Mouse (Mus musculus) spleen, adult 2 months (tissue): ENCODE measurements around the gene Nek11. TPM values are rescaled to one million over a fixed set of nuclear protein-coding genes. Genes with fewer than 3 reads are reported as not detected.

Experiments used
- DNase-seq, 2 experiments: peaks; one replicate each; pipeline versions ENCODE4 v3.0.0 to v3.0.0-alpha.2; 2012 to 2021; ENCODE audit warnings: low spot score in 2 of 2, low read depth in 1 of 2
- H3K27ac ChIP-seq: fragments of 200-500 bp; 2 replicates; pipeline ENCODE4 v1.5.1; 2012; ENCODE audit warnings: low read length, inconsistent platforms; ENCODE audit not compliant: insufficient read depth
- H3K27me3 ChIP-seq: fragments of 200-500 bp; 2 replicates; pipeline ENCODE4 v1.6.1; 2012; ENCODE audit warnings: mild to moderate bottlenecking, moderate library complexity, low read length, inconsistent platforms; ENCODE audit not compliant: control insufficient read depth, insufficient read depth
- H3K36me3 ChIP-seq: fragments of 200-500 bp; 2 replicates; pipeline ENCODE4 v1.6.1; 2012; ENCODE audit warnings: mild to moderate bottlenecking, low read length, inconsistent platforms; ENCODE audit not compliant: control insufficient read depth, insufficient read depth
- H3K4me1 ChIP-seq: fragments of 200-500 bp; 2 replicates; pipeline ENCODE4 v1.6.1; 2011; ENCODE audit warnings: inconsistent platforms; ENCODE audit not compliant: control insufficient read depth, insufficient read depth, insufficient read length
- H3K4me3 ChIP-seq: fragments of 200-500 bp; 2 replicates; pipeline ENCODE4 v1.5.1; 2011; ENCODE audit warnings: mild to moderate bottlenecking, inconsistent platforms; ENCODE audit not compliant: insufficient read depth, insufficient read length; ENCODE audit errors: extremely low read depth
- CTCF ChIP-seq: fragments of 200-500 bp; IDR thresholded peaks from 2 replicates; pipeline ENCODE4 v1.5.1; 2011; ENCODE audit warnings: mild to moderate bottlenecking, inconsistent platforms; ENCODE audit not compliant: insufficient read depth, insufficient read length, insufficient replicate concordance; ENCODE audit errors: extremely low read depth
- POLR2A ChIP-seq: fragments of 200-500 bp; IDR thresholded peaks from 2 replicates; pipeline ENCODE4 v1.6.1; 2011; ENCODE audit warnings: low read depth, low read length, inconsistent platforms
- WGBS: fragments of 180-500 bp; shearing (Covaris S2); methylation state at CpG from one replicate; pipeline ENCODE4 v1.1.7; 2018; 5-methylcytosine and 5-hydroxymethylcytosine counted together
- polyA plus RNA-seq: library from polyadenylated mRNA; depleted of rRNA; stranded (reverse); fragments of >200 nt; gene quantifications from 2 replicates; pipeline ENCODE4 v1.2.3, GENCODE M21; 2012

Gene Nek11
- polyA plus RNA-seq, 1 experiment, result not detected

- no peak for DNase-seq
- TF ChIP-seq CTCF, result no peak
- TF ChIP-seq POLR2A, result no peak
- Histone ChIP-seq H3K36me3 (no peaks in the 10 kb centered on the region), H3K4me1 (no peaks in the 10 kb centered on the region), H3K27me3 (no peaks in the 10 kb centered on the region), H3K27ac (no peak overlapping the region), H3K4me3 (no peak overlapping the region)
- 83% methylated on average over 10 of the region's 10 CpGs for WGBS
Observed at GRCm38 (mm10) chr9:105257668-105258067, 137.7 kb downstream of the Nek11 start.

GRCm38 (mm10) chr9:105254076-105254475, 141.2 kb downstream of the Nek11 start:
- no peaks in the 10 kb centered on the region for H3K27me3 ChIP-seq
- H3K27ac ChIP-seq, result no peak overlapping the region
- no peak for DNase-seq
- H3K4me3 ChIP-seq, result no peak overlapping the region
- WGBS, result 73% methylated on average over 1 of the region's 1 CpGs
- no peaks in the 10 kb centered on the region for H3K36me3 ChIP-seq
- TF ChIP-seq CTCF (no peak), POLR2A (no peak)
- no peaks in the 10 kb centered on the region for H3K4me1 ChIP-seq

- Histone ChIP-seq H3K27me3 (no peaks in the 10 kb centered on the region), H3K4me3 (no peak overlapping the region), H3K27ac (no peak overlapping the region), H3K36me3 (no peaks in the 10 kb centered on the region), H3K4me1 (no peaks in the 10 kb centered on the region)
- no peak for DNase-seq
- TF ChIP-seq POLR2A (no peak), CTCF (no peak)
- WGBS, result 81% methylated on average over 4 of the region's 4 CpGs
Observed at GRCm38 (mm10) chr9:105252349-105253041, 142.8 kb downstream of the Nek11 start.

GRCm38 (mm10) chr9:105251256-105251655, 144.1 kb downstream of the Nek11 start:
- DNase-seq, result no peak
- no peak overlapping the region for H3K27ac ChIP-seq
- no peaks in the 10 kb centered on the region for H3K36me3 ChIP-seq
- WGBS, result 89% methylated on average over 4 of the region's 4 CpGs
- TF ChIP-seq POLR2A (no peak), CTCF (no peak)
- no peaks in the 10 kb centered on the region for H3K27me3 ChIP-seq
- no peak overlapping the region for H3K4me3 ChIP-seq
- no peaks in the 10 kb centered on the region for H3K4me1 ChIP-seq

- H3K36me3 ChIP-seq, result no peaks in the 10 kb centered on the region
- H3K4me3 ChIP-seq, result no peak overlapping the region
- no peaks in the 10 kb centered on the region for H3K27me3 ChIP-seq
- 35% methylated on average over 5 of the region's 5 CpGs for WGBS
- no peak for TF ChIP-seq POLR2A
- TF ChIP-seq CTCF, result no peak
- H3K27ac ChIP-seq, result no peak overlapping the region
- DNase-seq, result no peak
- H3K4me1 ChIP-seq, result no peaks in the 10 kb centered on the region
Observed at GRCm38 (mm10) chr9:105244024-105244423, 151.3 kb downstream of the Nek11 start.

GRCm38 (mm10) chr9:105214434-105214833, 180.9 kb downstream of the Nek11 start:
- Histone ChIP-seq H3K4me3 (no peak overlapping the region), H3K36me3 (no peaks in the 10 kb centered on the region), H3K27me3 (no peaks in the 10 kb centered on the region), H3K4me1 (no peaks in the 10 kb centered on the region), H3K27ac (no peak overlapping the region)
- DNase-seq, result no peak
- TF ChIP-seq POLR2A, result no peak
- TF ChIP-seq CTCF, result no peak
- 49% methylated on average over 4 of the region's 4 CpGs for WGBS

GRCm38 (mm10) chr9:105200305-105200704, 195.0 kb downstream of the Nek11 start:
- TF ChIP-seq CTCF (no peak), POLR2A (no peak)
- 85% methylated on average over 1 of the region's 1 CpGs for WGBS
- no peak overlapping the region for H3K4me3 ChIP-seq

GRCm38 (mm10) chr9:105186725-105187124, 208.6 kb downstream of the Nek11 start:
- Histone ChIP-seq H3K36me3 (no peaks in the 10 kb centered on the region), H3K27ac (no peak overlapping the region), H3K4me3 (no peak overlapping the region), H3K4me1 (no peaks in the 10 kb centered on the region), H3K27me3 (no peaks in the 10 kb centered on the region)
- DNase-seq, result no peak
- TF ChIP-seq POLR2A, result no peak
- TF ChIP-seq CTCF, result no peak
- 21% methylated on average over 3 of the region's 3 CpGs for WGBS

More at GRCm38 (mm10) chr9:105200305-105200704, 195.0 kb downstream of the Nek11 start:
- Histone ChIP-seq H3K4me1 (no peaks in the 10 kb centered on the region), H3K27me3 (no peaks in the 10 kb centered on the region), H3K36me3 (no peaks in the 10 kb centered on the region), H3K27ac (no peak overlapping the region)
- DNase-seq, result no peak
